Mouse (Mus musculus) stomach, adult 2 months (tissue): ENCODE data around the gene Dlat. TPM values are rescaled to one million over a fixed set of nuclear protein-coding genes. Genes with fewer than 3 reads are reported as not detected.

ENCODE experiments used
- polyA plus RNA-seq: library from polyadenylated mRNA; depleted of rRNA; stranded (reverse); fragments of >200 nt; gene quantifications from 2 replicates; pipeline ENCODE4 v1.2.3, GENCODE M21; 2012; rRNA removed

Gene Dlat
- polyA plus RNA-seq = 6.9 and 9.6 TPM in 2 replicates

GRCm38 (mm10) chr9:50659392-50660217, at the start of gene Dlat:
Dlat (minus strand) TSS chr9:50659780.

GRCm38 (mm10) chr9:50616766-50617603, 42.6 kb downstream of the Dlat start, which contains the start of the genes Pih1d2 and Nkapd1:
Pih1d2 (plus strand) TSS chr9:50617321.
Nkapd1 (minus strand) TSS chr9:50617464.

GRCm38 (mm10) chr9:50603189-50603997, 56.2 kb downstream of the Dlat start, which contains the start of the genes Sdhd and Timm8b:
Sdhd (minus strand) TSS chr9:50603812.
Timm8b (plus strand) TSS chr9:50603910.

Other genes with a start within 250 kb of the Dlat start
- gene Plet1, start 165.3 kb downstream of the Dlat start, polyA plus RNA-seq = 11.2 and 13.5 TPM in 2 replicates
- gene Pts, start 131.1 kb downstream of the Dlat start, polyA plus RNA-seq = 5.1 and 7.5 TPM in 2 replicates
- gene Il18, start 105.0 kb downstream of the Dlat start, polyA plus RNA-seq = 9.6 and 12.0 TPM in 2 replicates
- gene Bco2, start 104.6 kb downstream of the Dlat start, polyA plus RNA-seq = 0.40 and 0.62 TPM in 2 replicates
- not detected in 2 replicates for gene Tex12, start 98.5 kb downstream of the Dlat start, polyA plus RNA-seq
- 199 and 222 TPM in 2 replicates for gene Sdhd, start 56.0 kb downstream of the Dlat start, polyA plus RNA-seq
- 29.1 and 49.9 TPM in 2 replicates for gene Timm8b, start 55.9 kb downstream of the Dlat start, polyA plus RNA-seq
- gene Pih1d2, start 42.5 kb downstream of the Dlat start, polyA plus RNA-seq = 0.16 and 0.25 TPM in 2 replicates
- gene Nkapd1, start 42.3 kb downstream of the Dlat start, polyA plus RNA-seq = 1.9 TPM in 2 replicates
- gene Dixdc1, start 79.7 kb upstream of the Dlat start, polyA plus RNA-seq = 2.1 and 3.3 TPM in 2 replicates
- gene 2310030G06Rik, start 86.8 kb upstream of the Dlat start, polyA plus RNA-seq = 5.8 and 6.1 TPM in 2 replicates
- gene Cryab, start 91.5 kb upstream of the Dlat start, polyA plus RNA-seq = 181 and 206 TPM in 2 replicates
- 23.5 and 39.2 TPM in 2 replicates for gene Hspb2, start 92.6 kb upstream of the Dlat start, polyA plus RNA-seq
- gene Fdxacb1, start 108.5 kb upstream of the Dlat start, polyA plus RNA-seq = 1.1 and 1.2 TPM in 2 replicates
- gene Alg9, start 115.2 kb upstream of the Dlat start, polyA plus RNA-seq = 12.9 and 16.7 TPM in 2 replicates
- 12.0 and 12.6 TPM in 2 replicates for gene 1110032A03Rik, start 115.7 kb upstream of the Dlat start, polyA plus RNA-seq
- 4.1 and 7.2 TPM in 2 replicates for gene Ppp2r1b, start 185.5 kb upstream of the Dlat start, polyA plus RNA-seq